ENCODE assay signal across 9 mouse cellular contexts in the genomic region with DNA sequence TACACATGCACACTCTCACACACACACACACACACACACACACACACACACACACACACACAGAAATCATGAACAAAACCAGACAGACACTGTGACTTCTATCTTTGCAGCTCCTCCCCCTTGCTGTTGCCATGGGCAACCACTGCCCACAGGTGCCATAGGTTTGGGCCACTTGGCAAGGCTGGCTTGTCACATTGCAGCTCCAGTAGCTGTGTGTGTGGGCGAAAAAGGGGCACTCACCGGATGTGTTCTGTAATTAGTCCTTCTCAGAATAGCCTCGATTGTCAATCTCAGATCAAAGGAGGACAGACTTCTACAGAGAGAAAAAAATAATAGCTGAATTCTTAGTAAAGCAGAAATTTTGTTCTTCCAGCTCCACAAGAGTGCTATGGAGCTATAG.
DNase-seq lines count a peak whose midpoint lies in the region.
"Had no signal": no experiment of that assay in that cellular context is flagged by ENCODE, and none has a peak within 500 bp of the region (broad histone marks: within the 10 kb centered on the region; RNA-seq: fewer than 3 reads in every experiment).

No protein-coding gene starts in this region.

- no peaks in the 10 kb centered on the region for H3K36me3 ChIP-seq in splenic B cell, adult 2 months (ENCODE audit: control insufficient read depth, insufficient read depth, low read length, poor library complexity, severe bottlenecking)

- intact Hi-C loops in left cerebral cortex, postnatal 4 days (cut with DNase I): no loop called here

- DNase-seq in adrenal gland, postnatal 10 days: peak; percentile 13
- DNase-seq in adrenal gland, postnatal 4 days (ENCODE audit: low spot score in 2 of 2): no peak
- DNase-seq in thymus, postnatal 25 days: peak; percentile 3
- no peak for DNase-seq in thymus, postnatal 36 days
- peak; percentile 61 for DNase-seq in left cerebral cortex, postnatal 4 days
- DNase-seq in splenic B cell, adult 2 months (ENCODE audit: low read depth, low spot score): peak; percentile 74
- no peak for DNase-seq in kidney, adult 18-20 months
- no peak for DNase-seq in urinary bladder, postnatal 36 days (ENCODE audit: low spot score in 2 of 2)
- DNase-seq: lung, postnatal 10 days had no signal

- H3K27me3 ChIP-seq in splenic B cell, adult 2 months (ENCODE audit: control insufficient read depth, insufficient read depth, low read length, poor library complexity, severe bottlenecking): no peaks in the 10 kb centered on the region

Comparison
In these comparisons a context has a peak if more than half of its experiments do, and no peak if none do; other contexts are left out.
1. DNase-seq: peak in adrenal gland, postnatal 10 days (single experiment), thymus, postnatal 25 days (single experiment), left cerebral cortex, postnatal 4 days (single experiment) and splenic B cell, adult 2 months (single experiment); none in adrenal gland, postnatal 4 days (0 of 2), thymus, postnatal 36 days (0 of 2), kidney, adult 18-20 months (single experiment) and urinary bladder, postnatal 36 days (0 of 2).